Mouse (Mus musculus) hematopoietic stem cell, adult 5-6 weeks (primary cell): ENCODE data around the gene Prrxl1. TPM values are rescaled to one million over a fixed set of nuclear protein-coding genes. Genes with fewer than 3 reads are reported as not detected.
A peak's percentile ranks its signal among the peaks of the same experiment; 100 is the strongest.

Experiments used
- ATAC-seq, 2 experiments: fragments of 125-278 bp in 1 of 2; replicated peaks in 1 of 2; 2 replicates each; pipeline ENCODE4 v1.8.0; 2016 to 2017; ENCODE audit warnings: inconsistent platforms in 2 of 2, mild to moderate bottlenecking in 2 of 2, moderate number of reproducible peaks in 2 of 2, low read depth in 1 of 2, moderate TSS enrichment in 1 of 2; ENCODE audit not compliant: low FRiP score in 2 of 2, poor library complexity in 2 of 2, severe bottlenecking in 2 of 2, insufficient read depth in 1 of 2, low TSS enrichment in 1 of 2
- total RNA-seq: library from RNA; stranded (forward); fragments of 172-1452, 232-1000 nt; gene quantifications from 2 replicates; pipeline ENCODE4 v1.2.3, GENCODE M21; 2017

The Prrxl1 gene
- total RNA-seq = not detected in 2 replicates

DNA sequence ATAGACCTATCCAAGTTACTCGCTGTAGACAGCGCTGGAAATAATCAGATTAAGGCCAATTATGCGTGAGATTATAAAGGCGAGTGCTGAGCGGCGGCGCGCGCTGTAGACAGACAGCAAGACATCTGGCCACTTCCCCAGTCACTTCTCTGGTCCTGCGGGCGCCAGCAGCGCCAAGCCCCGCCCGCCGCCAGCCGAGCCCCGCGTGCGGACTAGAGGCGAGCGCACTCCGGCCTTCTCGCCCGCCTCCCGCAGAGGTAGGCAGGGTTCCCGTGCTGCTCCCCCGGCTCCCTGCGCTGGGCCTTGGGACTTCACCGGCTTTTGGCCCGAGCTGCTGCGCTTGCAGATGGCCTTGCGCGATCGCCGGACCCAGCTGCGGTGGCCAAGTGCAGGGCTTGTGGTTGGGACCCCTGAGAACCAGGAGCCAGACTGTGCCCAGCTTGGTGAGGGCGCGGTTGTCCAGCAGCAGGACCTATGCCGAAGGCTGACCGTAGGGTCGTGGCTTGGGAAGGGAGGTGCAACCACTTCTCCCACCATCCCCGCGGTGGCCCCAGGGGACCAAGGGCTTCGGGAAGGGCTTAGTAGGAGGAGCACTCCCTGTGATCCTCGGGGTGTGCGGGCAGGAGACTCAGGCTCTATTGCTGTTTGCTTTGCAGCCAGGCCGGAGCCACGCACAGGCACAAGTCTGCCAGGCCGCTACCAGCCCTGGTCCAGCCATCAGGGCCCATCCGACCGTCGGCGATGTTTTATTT, at the start of gene Prrxl1:
Gene Prrxl1 (plus strand): TSS at position 118 of the 752 bp plus-strand sequence.
- no peak for ATAC-seq

DNA sequence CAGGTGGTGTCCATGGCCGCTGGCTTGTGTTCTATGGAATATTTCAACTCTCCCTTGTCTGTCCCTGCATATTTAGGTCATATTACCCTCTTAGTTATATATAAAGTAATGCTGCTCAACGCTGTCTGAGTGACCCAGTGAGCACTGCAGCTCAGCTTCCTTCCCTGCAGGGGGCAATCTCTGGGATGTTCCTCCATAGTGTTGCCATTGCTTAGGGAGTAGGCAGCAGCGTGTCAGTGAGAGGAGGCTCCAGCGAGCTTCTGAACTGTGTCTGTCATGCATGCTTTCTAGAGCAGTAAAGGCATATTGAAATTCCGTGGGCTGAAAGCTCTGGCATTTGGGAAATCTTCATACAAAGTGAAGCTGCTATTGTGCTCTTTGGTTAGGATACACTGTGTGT, 47.4 kb upstream of the Prrxl1 start:
- no peak for ATAC-seq

DNA sequence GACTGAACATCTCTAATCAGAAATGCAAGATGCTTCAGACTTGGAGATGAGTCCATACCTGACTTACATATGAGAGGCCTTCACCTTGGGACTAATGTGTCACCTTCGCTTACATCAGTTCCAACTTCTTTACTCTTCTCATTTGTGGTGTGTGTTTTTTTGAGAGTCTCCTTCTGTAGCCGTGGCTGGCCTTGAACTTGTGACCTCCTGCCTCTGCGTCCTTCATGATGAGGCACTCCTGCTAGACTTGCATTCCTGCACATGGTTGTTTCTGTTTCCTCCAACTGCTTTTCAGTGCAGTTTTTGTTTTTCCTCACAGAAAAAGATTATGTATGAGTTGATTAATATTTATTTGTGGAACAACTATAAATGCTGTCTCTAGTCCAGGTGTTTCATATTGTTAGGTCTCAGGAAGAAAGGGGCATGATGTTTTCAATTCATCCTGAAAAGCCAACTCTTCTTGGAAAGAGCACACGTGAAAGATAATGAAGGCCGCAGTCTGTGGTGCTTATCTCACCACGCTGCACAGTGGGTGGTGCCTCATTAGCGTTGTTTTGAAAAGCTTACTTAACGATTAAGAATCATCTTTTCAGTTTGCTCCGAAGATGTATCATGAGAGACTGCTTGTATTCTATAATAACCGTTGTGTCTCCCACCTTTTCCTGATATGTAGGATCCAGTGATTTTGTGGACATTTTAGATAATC, 45.9 kb upstream of the Prrxl1 start:
- no peak for ATAC-seq

DNA sequence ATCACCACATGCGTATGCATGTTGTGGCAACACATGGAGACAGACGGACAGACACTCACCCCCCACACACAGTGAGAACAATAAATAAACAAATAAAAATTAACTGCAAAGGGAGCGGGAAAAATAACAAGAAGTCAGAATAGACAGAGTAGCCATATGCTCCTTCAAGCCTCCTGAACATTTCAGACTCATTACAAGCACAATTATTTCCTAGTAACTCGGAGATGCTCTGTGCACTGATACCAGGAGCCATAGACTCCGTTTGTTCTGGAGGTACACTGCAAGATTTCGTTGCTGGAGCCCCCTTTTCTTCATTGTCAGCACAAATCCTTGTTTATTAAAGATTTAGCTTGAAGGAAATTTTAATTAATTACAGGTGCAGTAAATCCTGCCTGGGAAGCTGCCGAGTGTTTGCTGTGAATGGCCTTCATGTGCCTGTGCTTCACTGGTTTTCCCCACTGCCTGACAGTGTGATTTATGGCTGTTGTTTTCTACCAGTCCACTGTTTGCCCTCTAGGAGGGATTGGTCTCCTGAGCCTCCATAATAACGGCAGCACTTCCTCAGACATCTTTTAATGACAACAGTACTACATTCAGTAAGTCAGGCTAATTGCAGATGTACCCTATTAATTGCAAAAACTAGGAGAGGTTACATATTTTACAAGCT, 44.2 kb upstream of the Prrxl1 start:
- ATAC-seq = no peak

DNA sequence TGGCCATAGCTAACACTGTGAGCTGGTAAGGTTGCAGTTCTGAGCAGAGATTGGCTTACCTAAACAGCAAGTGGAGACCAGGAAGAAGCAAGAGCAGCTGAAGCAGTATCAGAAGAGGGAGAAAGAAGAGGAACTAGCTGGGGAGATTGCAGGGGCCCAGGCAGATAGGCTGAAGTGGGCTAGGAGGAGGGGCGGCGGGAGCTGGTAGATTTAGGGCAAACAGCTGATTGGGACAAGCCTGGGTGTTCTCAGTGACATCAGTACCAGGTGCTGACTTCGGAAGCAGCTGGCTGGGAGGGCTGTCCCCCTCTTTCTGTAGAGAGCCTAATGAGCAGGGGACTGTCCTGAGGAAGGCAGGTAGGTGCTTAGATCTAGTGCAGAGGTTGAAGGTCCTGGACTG, 37.8 kb upstream of the Prrxl1 start:
- no peak for ATAC-seq

DNA sequence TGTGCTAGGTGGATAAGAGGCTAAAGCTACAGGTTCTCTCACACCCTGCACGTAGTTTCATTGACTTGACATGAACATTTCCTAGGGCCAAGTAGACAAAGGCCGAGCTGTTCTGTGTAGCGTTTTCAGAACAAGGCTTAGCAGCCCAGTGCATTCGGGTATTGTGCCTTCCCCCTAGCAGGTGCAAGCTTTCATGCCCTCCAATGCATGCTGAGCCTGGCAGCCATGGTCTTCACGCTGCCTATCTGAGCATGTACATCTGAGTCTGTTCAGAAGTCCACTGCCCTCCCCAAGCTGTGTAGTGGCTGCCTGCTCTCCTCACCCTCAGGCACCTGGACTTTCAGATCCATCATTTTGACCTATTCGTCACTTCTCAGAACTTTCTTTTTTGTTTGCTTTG, 35.5 kb upstream of the Prrxl1 start:
- no peak for ATAC-seq

DNA sequence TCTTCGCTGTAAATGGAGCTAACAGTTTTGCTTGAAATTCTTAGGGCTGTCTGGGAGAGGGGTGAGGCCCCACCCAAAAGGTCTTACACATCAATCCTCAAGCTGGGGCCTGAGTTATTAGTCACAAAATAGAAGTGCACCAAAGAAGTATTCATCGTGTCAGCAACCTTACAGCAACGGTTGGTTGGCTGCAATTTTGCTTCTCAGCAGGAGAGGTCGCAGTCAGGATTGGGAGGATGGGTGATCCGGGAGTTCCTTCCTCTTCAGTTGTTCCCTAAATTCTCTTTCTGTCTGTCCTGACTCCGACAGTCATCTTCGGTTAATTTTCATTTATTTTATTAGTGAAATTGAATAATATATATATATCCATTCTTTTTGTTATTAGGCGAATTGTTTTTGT, 26.7 kb upstream of the Prrxl1 start:
- ATAC-seq = no peak

DNA sequence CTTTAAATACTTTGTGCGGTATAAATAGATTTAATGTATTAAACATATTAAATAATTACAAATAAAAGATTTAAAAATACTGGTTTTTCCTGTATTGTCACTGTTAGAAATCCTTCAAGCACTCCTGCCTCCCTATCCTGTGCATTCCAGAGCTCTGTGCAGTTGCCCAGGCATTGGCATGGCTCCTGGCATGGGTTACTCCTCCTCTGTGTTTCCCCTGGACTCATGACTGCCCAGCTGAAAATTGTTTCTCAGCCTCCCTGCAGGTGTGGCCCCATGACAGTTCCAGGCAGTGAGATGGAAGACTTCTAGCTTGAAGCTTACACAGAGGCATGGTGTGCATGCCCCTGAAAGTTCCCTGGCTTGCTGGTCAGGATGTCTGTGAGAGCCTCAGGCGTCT, 20.8 kb upstream of the Prrxl1 start:
- ATAC-seq = no peak

DNA sequence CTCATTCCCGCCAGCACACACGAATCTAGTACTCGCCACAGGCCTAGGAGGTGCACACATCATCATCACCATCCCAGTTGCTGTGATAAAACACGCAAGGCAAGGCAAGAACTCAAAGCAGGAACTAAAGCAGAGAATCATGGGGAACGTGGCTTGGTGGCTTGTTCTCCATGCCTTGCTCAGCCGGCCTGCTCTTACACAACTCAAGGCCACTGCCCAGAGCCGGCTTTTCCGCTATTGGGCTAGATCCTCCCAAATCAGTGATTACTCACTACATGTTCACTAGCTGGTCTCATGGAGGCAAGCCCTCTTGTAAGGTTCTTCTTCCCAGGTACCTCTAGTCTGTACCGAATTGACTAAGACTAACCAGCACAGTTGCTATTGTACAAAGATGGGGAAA, 15.5 kb upstream of the Prrxl1 start:
- no peak for ATAC-seq

DNA sequence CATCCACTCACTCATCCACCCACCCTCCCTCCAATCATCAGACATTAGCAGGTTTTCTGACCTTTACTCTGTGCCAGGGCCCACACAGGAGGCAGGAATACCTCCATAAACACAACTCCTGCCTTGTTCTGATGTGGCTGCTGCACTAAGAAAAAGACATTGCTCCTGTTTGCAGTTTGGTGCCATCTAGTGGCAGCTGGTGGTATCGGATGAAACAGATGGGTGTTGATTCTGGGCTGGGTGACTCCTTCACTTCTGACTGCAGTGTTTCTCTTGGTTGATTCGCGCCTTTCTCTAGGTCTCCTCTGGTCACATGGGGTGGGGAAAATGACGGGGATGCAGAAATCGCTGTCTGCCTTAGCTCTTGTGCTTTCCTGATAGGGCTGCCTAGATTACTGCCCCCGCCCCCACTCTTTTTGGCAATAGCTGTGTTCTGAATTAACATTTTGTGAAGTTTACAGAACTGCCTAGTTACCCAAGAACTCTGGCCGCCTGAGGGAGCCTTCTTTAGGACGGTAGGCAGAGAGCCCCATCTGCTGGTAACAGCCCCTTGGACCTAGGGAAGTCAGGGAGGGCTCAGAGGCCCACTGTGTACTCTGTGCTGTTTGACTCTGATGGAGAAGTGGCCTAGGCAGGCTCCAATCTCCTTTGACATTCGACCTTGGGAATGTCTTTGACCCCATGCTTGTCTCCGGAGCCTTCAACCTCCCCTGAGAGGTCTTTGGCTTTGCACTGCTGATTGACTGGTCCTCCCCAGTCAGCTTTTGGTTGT, 12.0 kb upstream of the Prrxl1 start:
- 0 out of 4 replicates have a peak, but pooled peaks have one; percentile 33 to 56 for ATAC-seq

DNA sequence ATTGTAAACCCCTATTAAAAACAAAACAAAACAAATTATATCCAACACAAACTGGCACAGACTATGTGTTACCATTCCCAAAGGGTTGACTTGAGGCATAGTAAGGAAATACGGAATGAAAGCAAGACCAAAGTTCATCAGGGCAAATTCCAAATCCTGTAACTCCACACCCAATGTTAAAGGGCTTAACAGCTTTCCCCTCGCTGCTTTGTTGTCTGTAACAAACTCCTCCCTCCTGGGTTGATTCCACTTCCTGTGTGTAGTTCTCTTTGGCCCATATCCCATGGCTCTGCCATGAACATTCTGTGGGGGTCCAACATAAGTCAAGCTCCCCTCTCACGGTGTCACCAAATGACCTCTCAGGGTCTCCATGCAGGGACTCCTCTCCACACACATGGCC, 8.8 kb upstream of the Prrxl1 start:
- ATAC-seq = no peak

DNA sequence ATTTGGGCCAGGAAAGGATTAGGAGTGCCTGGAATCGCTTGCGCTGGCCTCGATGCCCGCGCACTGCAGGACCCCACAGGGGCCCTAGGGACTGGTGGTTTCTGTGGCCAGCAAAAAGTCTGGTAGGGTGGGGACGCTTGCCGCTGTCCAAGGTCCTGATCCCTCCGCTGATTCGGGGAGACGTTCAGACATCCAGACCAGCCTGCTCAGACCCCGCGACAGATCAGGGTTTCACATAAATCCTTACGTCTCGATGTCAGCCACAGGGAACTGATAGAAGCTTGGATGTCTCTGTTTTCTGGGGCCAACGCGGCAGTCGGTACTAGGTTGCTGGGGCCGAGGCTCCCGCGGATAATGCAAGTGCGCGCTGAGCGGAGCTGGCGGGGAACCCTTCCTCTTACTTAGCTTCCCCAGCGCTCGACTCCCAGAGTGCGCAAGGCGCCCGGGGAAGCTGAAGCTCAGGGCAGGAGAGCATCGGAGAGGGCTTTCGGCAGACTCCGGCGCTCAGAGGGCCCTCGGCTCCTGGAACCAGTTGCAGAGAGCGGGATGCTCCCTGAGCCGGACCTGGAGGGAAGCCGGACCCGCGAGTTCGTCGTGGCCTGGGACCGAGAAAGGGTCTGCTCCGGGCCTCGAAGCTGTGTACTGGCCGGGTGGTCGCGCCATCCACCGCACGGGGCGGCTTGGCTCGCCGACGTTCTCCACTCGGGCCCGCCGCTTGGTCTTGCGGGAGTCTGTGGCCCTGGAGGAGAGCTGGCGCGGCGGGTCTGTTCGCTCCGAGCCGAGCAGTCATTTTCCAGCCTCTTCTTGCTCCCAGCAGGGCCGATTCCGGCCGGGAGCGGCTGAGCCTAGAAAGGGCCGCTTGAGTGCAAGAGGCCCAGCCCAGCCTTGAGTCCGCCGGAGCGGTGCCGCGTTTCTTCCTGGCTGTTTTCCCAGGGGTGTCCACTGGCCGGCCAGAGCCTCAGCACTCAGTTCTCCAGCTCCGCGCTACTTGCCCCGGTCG, 1.7 kb upstream of the Prrxl1 start:
- ATAC-seq = peak; percentile 86 to 92

DNA sequence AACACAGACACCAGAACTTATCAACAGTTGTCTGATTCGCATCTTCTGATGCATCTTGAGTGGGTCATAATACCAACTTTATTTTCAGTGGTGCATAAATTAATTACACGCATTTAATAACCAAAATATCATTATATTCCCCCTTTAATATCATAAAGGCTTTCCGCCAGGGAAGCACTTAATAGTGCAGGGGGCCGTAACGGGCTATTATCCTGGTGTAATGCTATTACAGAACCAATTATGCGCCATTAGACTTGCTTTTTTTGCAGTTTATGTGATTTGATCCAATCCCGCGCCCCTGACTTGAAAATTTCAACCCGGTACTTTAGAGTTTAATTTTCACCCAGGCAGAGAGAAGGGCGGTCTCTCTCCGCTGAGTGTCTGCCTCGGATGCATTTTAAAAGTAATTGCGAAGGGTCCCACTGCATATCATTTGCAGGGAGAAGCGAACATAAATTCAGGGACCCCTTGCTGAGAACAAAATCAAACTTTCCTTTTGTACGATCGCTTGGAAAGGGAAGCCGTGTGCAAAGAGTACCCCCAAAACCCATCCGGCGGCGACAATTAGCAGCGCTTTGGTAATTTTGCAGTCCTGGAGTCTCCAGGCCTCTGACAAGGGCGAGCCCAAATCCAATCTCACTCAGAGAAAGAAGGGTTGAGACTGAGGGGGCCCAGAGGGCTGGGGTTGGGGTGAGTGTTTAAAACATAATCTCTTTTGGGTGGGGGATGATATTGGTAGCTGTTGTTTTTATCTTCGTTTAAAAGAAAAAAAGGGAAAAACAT, 579 bp upstream of the Prrxl1 start:
- ATAC-seq = no peak

DNA sequence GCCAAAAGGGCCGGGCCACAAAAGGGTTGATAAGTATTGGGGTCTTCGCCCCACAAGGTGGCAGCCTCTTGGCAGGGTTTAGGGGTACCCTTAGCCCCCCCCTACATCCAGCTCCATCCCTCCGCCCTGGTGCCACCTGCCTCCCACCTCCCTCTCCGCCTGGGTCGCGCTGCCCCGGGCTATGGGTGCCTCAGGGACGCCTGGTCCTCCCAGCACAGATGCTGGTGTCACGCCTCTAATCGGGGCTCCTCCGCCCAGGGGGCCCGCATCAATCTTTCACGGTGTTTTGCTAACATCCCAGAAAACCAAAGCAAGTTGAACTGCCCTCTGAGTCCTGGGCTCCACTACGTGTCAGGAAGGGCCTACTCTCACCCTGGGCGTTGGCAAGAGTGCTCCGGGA, 903 bp downstream of the Prrxl1 start:
- no peak for ATAC-seq

DNA sequence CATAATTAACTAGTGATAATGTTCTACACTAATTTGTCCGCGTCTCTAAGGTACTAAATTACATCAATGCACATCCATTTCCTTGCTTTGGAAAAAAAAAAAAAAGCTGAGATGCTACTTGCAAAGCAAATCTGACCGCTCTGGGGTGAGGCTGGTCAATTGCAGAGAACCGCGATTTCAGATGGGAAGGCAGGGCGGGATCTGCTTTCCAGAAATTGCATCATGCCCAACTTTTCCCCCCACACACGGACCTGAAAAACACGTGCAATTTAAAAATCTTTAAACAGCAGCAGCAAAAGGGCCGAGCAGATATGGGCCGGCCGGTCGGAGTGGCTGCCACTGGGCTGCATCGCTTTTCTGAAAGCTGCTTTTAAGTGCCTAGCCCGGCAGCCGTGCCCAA, 6.3 kb downstream of the Prrxl1 start:
- ATAC-seq = no peak

DNA sequence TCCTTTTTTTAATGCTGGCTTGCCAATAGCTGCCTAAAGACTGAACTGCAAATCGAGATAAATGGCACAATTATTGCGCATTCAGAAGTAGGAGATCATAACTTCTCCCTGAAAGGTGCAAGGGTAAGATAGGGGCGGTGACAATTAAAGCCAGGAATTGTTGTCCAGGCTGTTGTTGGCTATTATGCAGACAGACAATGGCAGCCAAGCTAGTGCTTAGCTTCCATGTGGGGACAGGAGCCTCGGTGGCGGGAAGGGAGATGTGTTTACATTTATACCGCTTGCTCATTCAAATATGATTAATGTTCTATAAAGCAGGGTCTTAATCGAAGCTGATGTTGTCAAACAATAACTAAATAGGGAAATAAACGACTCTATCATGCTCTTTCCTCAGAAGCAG, 7.1 kb downstream of the Prrxl1 start:
- ATAC-seq = no peak
